Mouse (Mus musculus) heart, postnatal 25 days (tissue): ENCODE results near the gene Creb5. TPM values are rescaled to one million over a fixed set of nuclear protein-coding genes. Genes with fewer than 3 reads are reported as not detected.

Source experiments
- DNase-seq: peaks from one replicate; pipeline ENCODE4 v3.0.0; 2022; ENCODE audit warnings: low spot score
- intact Hi-C: fragments of 180-260 bp; cut with DNase I; formaldehyde crosslinking; loops from one replicate; pipeline ENCODE4 v1.15.1; 2025
- total RNA-seq, 2 experiments: library from RNA; stranded (reverse); gene quantifications; 2 replicates each; pipeline ENCODE4 v1.2.3; 2021

The Creb5 gene
- total RNA-seq, result 10 to 100 TPM in 1 of 2 experiments, 1 to 10 TPM in 1; 9.3 to 10.9 TPM

DNA sequence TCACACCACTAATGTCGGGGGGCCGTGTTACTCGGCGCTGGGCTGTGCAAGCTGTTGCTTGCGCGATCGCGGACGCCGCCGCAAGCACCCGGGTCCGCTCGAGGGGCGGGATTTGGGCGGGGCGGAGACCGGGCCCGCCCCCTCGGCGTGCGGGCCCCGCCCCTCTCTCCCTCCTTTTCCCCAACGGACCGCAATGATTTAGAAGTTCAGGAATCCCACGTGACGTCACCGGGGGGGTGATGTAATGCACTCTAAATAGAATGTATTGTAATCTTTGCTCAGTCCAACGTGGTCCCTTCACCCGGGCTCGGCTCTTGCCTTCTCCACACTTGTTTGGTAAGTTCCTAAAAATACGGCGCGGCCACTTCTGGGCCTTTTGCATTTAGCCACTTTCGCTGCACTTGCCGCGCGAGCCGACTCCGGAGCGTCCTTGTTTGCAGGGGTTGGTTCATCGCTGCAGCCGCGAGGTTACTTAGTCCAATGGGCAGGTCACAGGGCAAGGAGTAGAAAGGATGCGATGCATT is at the start of gene Creb5:
Gene Creb5, plus strand, starts transcription at position 233 of the 524 bp plus-strand sequence.
- intact Hi-C loops, result loop anchor here (5.0 kb wide), 1 partner anchor 285 kb away; no protein-coding TSS in a partner anchor
- DNase-seq, result peak; percentile 88

DNA sequence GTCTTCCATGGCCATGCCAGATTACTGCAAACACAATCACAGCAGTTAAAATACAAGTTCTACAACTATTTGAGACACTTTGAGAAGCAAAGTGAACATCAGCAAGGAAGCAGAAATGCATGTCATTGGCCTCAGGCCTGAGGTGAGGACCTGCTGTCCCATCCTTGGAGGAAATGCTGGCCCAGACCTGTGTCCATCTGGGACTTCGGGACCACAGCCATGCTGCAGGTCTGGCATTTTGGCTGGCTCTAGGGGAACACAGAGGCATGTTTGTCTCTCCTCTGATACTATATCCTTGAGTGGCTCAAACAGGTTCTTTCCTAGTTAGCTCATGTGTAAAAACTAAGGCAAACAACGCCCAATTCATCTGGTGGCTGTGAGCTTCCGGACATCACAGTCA is 27.2 kb upstream of the Creb5 start:
- intact Hi-C loops, result loop anchor here (10.0 kb wide), 1 partner anchor 255 kb away; no protein-coding TSS in a partner anchor
- no peak for DNase-seq

DNA sequence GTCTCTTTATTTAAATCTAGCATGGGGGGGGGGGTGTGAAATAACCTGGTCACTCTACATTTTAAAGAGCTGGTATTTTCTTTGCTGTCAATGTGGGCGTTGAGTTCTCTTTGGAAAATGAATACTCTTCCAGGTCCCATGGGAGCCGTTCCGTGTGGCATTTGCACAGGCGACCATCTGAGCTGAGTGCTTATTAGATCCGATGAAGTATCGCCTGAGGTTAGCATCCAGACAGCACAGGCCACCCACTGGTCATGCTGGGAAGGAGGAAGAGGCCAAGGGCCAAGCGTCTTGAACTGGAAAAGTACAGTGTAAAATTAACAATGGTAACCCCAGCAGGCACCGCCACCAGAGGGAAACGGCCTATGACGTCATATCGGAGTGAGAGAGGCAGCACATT is 24.7 kb upstream of the Creb5 start:
- intact Hi-C loops, result loop anchor here (10.0 kb wide), 1 partner anchor 252 kb away; no protein-coding TSS in a partner anchor
- DNase-seq, result no peak

DNA sequence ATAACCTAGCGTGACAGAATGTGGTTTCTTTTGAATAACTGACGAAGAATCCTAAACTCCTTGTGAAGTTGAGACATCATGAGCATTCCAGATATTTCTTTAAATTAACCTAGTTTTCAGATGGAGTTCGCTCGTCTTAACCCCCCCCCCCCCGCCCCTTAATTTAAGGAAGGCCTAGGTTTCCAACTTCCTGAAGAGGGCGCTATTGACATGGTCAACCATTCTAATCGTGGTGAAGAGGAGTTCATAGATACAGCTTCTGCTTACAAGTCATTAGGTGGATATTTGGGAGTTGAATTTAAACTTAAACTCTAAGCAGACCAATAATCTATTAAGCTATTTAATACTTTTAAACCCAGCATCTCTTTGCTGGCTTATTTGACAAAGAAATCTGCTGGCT is 20.0 kb upstream of the Creb5 start:
- intact Hi-C loops, result loop anchor here (2.0 to 10.0 kb wide), 2 partner anchors 248 to 454 kb away; no protein-coding TSS in a partner anchor
- no peak for DNase-seq

DNA sequence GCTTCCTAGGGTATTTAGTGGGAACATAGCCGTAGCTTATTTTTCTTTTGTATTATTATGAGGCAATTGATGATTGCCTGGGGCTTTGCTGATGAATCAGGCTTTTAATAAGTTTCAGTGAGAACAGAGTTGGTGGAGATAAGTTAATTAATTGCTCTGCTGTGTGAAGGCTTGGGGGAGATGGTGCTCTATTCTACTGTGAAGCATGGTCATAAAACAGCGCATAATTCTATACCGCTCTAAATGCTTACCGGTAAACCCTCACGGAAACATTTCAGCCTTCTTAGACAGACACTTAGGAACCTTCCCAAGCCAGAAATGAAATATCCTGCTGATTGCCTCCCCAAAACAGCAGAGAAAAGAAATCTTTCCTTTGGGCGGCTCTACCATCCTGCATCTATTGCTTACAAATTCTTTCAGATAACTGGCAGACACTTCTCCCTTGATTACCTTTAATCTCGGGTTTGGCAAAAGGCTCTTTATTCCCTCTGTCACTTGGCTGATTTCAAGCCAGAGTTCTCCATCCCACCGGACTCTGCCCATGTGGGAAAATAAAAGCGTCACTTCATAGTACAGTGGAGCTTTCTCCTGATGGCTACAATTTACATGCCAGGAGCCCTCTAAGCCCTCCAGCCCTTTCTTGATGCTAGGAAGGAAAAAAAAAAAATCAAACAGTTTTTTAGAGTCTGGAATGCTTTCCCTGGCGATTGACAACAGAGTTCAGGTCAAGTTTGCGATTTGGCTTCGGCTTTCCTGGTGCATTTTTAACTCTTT is 19.2 kb upstream of the Creb5 start:
- intact Hi-C loops, result loop anchor here (2.0 to 10.0 kb wide), 2 partner anchors 247 to 453 kb away; no protein-coding TSS in a partner anchor
- DNase-seq, result no peak

DNA sequence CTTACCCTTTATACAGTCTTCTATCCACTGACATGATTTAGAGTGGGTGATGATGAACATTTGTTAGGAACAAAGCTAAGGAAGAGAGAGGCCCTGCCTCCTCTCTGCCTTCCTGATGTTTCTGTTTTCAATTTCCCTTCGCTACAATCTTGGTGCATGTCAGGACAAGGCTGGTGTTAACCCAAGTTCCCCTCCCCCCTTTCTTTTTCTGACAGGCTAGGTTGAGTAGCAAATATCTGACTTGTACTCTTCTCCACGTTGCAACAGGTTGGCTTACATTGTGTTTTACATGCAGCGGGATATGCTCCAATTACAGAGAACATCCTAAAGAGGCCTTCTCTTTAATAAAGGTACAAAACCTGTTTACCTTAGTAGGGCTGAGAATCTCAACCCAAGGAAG is 15.9 kb upstream of the Creb5 start:
- DNase-seq, result no peak

DNA sequence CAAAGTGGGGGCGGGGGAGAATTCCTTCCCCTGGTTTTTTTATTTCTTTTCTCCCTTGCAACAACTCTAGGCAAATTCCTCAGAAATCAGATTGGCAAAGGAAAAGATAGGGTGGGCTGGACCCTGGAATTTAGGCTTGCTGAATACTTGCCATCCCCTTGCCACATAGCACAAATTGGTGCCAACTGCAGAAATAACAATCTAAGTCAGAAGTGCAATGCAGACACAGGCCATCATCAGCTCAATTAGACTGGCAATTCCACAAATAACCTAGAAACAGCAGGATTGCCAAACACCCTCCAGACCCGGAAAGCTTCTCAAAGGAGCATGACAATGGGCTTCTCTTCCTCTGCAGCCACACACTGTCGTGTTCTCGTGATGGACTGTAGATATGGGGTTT is 15.4 kb upstream of the Creb5 start:
- intact Hi-C loops, result no loop called here
- no peak for DNase-seq

More for the DNA sequence above, 15.9 kb upstream of the Creb5 start:
- intact Hi-C loops, result no loop called here

DNA sequence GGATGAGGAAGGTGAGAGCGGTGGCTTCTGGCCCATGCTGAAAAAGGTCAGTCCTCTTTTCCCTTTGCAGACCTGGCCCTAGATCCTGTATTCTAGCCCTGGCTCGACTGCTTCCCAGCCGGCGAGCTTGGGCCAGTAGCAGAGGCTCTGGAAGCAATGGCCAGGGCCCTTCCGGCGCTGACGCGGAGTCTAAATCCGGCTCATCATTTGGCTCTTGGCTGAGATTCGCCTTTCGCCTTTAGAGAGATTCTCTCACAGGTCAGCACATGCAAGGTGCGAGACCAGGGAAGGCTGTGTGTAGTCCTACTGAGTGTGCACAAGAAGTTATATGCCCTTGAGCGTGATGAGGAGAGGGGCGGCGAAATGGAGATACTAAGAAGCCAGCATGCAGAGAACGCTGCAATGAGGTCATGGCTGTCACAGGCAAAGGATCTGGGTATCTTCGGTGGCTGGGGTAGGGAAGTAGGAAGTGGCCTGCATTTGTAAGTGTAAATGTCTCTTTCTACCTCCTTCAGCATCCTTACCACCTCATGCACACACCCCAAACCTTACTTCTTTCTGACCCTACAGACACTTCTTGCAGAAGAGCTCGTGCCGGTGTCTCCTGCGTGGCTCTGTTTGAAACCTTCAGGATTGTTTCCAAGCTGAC is 557 bp upstream of the Creb5 start:
- peak; percentile 42 for DNase-seq
- intact Hi-C loops, result loop anchor here (5.0 kb wide), 1 partner anchor 286 kb away; no protein-coding TSS in a partner anchor

DNA sequence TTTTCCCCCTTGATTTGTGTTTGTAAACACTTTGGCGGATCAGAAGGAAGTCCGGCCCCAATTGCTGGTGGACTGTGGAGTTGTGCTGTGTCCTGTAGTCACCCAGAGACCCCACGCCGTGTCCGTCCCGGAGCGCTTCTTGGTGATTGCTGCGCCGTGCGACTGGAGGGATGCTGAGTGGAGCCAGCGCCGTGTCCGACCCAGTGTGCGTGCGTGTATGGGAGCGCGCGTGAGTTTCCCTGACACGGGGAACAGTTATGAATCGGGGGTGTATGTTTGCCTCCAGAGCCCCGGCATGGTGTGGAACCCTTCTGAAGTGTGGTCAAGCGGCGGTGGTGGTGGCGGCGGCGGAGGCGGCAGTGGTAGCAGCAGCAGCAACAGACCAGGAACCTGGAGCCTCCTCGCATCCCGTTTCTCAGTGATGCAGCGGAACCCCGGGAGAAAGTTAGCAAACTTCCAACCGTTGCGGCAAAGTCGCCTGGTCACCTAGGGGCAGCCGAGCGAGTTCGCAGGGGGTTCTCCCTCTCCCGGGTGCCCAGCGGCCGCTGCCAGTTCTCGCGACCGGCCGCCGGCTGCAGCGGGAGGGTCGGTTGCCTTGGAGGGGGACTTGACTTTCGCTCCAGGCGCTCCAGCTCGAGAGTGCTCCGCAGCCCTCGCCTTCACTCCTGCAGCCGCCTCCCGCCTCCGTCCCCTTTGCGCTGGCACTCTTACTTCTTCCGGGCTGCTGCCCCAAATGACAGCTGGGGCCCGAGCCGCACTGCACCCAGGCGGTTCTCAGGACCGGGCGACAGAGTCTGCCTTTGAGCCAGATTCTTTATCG is 702 bp downstream of the Creb5 start:
- intact Hi-C loops, result loop anchor here (5.0 kb wide), 1 partner anchor 285 kb away; no protein-coding TSS in a partner anchor
- peak; percentile 34 for DNase-seq

DNA sequence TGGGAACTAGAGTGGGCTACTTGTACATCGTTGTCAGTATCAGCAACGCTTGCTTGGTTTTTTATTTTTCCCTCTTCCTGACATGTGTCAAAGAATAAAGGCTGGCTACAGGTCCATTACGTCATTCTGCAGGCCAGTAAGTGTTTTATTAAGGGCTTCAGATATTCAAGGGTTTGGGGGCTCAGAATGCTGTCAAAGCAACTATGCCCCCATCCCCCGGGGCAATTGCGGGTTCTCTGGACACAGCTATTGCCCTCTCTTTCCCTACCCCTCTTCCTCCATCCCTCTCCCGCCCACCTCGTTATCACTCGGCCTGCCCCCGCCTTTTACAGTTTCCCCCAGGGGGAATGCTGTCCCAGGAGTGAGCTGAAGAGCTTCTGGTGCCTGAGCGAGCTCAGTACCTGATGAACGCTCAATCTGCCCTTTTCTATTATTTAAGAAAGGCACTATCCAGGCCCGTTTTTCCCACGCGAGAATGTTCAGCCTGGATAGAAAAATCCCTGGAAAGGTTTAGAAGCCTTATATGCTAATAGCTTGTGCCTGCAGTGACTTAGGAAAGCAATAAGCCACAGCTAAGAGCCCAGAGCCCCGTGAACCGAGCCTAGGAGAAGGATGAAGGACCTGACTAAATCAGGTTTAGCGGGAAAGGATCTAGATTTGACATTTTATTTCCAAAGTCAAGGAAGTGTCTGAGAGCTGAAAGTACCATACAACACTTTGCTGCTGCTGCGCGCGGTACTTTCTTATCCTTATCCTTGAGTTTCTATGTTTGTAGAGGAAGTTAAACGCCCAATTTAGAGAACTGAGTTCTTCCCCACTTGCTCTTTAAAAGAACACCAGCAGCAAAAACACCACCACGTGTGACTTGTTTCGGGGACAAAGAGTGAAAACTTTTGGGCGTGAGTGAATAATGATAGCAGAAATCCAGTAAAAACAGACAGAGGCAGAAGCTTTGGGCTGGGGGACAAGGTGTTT is 1.8 kb downstream of the Creb5 start:
- intact Hi-C loops, result loop anchor here (5.0 kb wide), 1 partner anchor 283 kb away; no protein-coding TSS in a partner anchor
- DNase-seq, result no peak

DNA sequence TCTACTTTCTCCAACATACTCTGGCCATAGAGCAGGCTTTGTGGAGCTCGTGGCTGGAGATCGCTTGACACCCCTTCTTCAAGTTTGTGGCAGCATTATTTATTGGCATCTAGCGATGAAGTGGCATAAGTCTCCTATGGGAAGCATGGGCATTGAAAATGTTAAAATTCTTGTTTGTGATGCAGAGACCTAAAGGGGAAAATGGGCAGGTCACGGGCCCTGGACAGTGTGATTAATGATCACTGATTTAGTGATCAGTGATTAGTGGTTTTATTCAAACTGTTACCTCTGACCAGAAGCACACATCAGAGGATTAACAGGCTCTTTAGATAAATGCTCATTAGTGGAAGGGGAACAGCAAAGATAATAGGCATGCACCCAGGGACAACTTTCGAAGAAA is 2.6 kb downstream of the Creb5 start:
- intact Hi-C loops, result loop anchor here (5.0 kb wide), 1 partner anchor 283 kb away; no protein-coding TSS in a partner anchor
- DNase-seq, result no peak

DNA sequence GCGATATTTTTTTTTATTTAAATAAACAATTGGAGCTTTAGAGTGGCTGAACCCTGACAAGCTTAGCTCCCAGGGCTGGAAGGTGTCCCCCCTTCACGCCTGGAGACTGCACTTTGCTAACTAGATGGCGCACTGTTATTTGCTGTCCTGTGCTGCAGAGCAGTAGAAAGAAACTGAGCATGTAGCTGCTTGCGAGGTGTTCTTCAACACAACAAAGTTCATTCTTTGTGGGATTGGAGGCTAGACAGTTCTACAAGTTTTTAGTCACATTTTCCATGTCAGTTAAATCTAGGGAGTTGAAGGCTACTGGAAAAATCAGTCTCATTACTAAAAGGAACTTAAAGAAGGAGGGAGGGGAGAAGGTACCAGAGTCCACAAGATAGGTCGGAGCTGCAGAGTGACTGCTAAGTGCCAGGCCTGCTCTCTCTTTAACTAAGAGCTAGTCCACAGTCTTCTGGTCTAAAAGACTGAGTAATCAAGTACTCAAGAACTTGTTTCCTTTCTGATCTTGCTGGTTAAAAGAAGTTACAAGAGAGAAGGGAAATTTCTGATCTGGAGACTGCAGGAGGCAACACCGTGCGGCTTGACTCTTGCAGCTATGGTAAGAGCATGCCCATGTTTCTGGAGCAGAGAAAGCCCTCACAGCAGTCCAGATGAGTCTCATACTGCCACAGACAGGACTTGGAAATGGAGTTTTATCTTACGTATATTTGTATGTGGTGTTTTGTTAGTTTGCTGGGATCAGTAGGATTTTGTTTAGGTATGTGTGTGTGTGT is 3.3 kb downstream of the Creb5 start:
- intact Hi-C loops, result no loop called here
- no peak for DNase-seq

DNA sequence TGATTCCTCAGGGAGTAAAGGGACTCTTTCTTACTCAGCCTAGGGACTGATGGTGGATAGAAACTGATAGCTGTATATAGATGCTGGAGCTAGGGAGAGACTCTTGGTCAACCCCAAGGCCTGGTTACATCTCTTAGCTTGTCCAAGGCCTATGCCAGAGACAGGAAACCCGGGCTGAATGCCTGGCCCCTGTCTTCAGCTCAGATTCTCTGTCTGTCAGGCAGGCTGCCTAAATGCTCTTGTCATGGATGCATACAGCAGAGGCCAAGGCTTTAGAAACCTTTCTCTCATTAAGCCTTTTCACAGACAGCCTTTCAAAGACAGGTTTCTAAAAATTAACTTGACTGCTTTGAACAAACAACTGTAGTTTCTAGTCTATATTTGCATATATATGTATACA is 5.9 kb downstream of the Creb5 start:
- intact Hi-C loops, result no loop called here
- DNase-seq, result no peak

DNA sequence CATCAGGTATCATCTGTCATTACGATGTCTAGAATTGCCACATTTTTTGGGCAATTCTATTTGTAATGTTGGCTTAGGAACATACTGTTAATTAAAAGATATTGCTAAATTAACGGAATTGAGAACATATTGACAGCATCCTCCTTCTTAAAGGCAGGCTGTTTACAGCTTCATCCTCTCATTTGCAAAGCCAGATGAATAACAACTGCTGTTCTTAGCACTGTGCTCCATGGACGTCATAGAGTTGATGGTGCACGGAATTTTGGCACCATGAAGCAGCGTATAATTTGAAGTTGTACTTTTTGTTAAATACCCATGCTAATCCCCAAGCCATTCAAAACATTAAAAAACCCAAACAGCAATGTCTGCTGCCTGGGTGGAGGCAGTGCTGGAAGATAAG is 10.8 kb downstream of the Creb5 start:
- no peak for DNase-seq
- intact Hi-C loops, result no loop called here

DNA sequence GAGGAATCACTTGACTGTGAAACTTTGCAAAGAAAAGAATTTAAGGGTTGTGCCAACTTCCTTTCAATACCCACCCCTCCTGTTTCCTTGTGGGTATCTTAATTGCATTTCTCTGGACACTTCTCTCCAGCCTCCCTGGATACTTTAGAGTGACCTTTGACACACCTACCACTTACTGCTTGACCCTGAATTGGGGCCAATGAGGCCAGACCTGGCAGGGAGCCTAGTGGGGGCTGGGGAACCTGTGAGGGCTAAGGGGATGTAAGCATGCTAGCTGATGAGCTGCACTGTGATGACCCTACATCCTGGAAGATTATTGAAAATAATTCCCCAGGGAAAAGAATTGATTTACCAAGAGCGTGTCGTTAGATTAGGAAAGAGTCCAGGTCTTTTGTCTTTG is 17.1 kb downstream of the Creb5 start:
- DNase-seq, result no peak
- intact Hi-C loops, result no loop called here

DNA sequence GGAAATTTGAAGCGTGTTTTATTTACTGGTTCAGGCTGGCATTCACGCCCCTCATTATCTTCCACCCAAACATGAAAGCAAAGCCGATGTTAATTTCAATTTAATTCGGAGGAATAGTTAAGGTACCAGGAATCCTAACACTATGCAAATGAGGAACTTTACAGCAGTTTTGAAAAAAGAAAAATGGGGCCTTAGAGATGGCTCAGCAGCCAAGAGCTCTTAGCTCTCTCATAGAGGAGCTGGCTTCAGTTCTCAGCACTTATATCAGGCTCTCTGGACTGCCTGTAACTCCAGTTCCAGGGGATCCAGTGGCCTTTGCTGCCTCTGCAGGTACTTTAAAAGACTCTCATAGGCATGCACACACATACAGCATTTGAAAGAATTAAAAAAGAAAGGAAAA is 19.1 kb downstream of the Creb5 start:
- no peak for DNase-seq
- intact Hi-C loops, result no loop called here

DNA sequence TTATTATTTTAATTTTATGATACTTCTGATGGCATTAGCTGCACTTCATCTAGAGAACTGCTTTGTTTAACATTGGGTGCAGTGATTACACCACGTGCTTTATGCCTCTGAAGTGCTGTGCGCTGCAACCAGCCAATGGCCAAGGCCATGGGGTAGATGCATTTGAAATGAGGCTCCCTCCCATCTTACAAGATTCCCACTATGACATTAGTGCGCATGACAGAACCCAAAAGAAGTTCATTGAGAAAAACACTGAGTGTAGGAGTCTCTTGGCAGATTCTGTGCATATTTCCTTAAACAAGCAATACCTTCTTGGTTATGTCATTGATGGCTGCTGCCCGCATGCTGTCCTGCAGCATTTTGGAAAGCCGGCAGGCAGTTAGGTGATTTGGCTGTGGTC is 19.6 kb downstream of the Creb5 start:
- intact Hi-C loops, result no loop called here
- no peak for DNase-seq

DNA sequence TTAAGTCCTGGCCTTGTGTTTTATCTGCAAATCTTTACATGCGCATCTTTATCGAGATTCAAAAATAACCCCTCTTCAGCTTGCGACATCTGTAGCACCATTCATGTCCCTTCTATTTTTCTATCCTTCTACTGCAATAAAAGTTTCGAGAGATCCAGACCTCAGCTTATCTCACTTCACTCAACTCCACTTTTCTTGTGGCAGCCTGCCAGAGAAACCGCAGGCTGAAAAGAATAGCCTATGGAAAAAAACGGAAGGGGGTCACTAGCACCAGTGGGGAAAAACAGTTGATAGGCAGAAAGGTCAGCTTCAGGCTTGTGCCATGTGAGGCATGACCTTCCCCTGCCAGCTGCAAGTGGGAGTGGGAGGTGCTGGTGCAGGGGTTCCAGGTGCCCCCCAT is 21.6 kb downstream of the Creb5 start:
- intact Hi-C loops, result no loop called here

More for the DNA sequence above, 21.6 kb downstream of the Creb5 start:
- DNase-seq, result no peak
